Mouse (Mus musculus) right cerebral cortex, postnatal 10 days (tissue): ENCODE measurements around the gene Kifc3.

ENCODE experiments used
- DNase-seq, 2 experiments: peaks; one replicate each; pipeline ENCODE4 v3.0.0; 2021; ENCODE audit warnings: low spot score in 2 of 2

Kifc3 gene

DNA sequence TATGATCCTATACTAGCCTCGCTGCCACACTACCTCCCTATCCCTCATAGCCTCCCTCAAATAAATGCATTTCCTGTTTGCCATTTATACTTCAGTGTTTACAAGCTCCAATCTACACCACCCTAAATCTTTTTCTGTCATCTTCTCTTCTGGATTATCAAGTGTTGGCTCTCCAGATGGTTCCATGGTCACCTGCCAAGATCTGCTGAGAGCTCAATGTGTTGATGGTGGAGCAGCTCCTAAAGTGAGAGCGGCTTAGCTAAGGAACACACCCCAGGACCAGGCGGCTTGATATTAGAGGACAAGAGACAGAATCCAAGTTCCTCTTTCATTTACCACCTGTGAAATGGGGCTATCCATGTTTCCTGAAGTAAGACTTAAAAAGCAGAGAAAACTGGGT, 124.6 kb downstream of the Kifc3 start:
- no peak for DNase-seq

DNA sequence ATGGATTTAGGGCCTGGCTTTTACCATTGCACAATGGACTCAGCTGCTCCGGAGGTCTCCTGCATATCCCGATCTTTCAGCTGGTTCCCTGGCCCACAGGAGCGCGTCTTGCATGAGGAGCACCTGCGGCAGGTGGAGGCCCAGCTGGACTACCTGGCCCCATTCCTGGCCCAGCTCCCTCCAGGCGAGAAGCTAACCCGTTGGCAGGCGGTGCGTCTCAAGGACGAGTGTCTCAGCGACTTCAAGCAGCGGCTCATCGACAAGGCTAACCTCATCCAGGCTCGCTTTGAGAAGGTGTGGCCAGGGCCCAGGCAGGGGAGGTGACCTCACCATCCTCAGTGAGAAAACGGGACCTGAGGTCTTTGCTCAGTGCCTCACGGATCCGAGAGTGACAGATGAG, 126.5 kb downstream of the Kifc3 start:
- no peak for DNase-seq

DNA sequence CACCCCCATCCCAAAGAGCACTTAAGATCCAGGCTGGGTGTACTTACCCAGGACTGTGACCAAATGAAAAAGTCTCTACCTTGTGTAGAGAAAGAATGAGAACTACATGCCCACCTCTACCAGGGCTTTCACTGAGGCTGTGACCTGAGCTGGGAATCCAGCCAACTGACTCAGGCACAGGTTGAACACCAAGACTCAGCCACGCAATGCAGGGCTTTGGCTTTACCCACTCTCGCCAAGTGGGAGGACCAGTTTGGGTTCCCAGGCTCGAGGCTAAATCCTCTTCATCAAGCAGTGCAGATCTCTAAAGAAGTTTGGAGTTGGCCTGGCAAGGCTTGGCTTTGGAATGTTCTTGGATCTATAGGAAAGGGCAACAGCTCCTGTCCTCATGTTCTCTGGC, 127.1 kb downstream of the Kifc3 start:
- DNase-seq = no peak

DNA sequence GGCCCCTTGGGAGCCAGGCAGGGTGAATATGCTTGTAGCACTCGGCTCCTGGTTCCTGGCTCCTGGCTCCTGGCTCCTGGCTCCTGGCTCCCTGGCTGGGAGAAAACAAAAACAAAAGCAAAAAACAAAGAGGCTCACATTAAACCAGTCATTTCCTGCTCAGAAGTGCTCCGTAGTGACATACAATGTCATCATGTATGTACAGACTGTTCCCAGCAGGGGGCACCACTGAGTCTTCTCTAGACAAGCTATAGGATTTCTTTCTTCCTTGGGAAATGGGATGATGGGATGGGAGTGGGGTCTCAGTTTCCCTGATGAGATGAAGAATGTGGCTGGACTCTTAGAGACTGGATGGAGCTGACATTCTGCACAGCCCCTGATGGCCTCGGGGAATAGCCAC, 135.0 kb downstream of the Kifc3 start:
- no peak for DNase-seq

DNA sequence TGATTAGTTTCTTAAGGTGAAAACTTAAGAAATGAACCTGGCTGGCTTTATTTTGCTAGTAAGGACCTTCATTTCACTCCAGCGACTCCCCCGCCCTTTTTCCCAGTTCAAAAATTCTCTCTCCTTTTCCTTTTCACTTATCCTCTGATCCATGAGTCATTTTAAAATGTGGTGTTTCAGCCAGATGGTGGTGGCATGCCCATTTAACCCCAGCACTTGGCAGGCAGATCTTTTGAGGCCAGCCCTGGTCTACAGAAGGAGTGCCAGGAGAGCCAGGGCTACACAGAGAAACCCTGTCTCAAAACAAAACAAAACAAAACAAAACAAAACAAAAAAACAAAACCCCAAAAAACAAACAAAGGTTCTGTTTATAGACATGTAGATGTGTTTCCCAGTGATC, 138.1 kb downstream of the Kifc3 start:
- DNase-seq = no peak

DNA sequence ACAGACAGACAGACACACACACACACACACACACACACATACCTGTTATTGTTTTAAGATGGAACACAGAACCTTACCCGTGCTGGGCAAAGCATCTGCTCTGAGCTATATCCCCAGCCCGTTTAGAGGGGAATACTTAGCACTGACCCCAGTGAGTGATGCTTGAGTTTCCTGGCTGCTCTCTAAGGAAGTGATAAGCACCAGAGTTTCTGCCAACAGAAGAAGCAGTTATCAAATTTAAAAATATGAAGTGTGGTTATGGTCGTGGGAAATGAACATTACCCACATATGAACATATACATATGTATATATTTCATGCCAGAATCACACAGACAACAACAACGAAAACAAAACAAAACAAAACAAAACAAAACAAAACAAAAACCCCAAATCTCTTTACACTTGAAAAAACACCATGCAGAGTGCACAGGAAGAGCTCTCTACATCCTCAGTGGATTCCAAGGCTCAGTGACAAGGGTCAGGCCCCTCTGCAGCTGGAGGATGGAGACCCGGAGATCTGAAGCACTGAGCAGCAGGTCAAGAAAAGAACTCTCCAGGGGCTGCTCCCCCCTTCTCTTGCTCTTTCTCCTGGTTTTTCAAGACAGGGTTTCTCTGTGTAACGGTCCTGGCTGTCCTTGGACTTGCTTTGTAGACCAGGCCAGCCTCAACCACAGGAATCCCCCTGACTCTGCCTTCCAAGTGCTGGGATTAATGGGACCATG, 142.6 kb downstream of the Kifc3 start:
- no peak for DNase-seq

DNA sequence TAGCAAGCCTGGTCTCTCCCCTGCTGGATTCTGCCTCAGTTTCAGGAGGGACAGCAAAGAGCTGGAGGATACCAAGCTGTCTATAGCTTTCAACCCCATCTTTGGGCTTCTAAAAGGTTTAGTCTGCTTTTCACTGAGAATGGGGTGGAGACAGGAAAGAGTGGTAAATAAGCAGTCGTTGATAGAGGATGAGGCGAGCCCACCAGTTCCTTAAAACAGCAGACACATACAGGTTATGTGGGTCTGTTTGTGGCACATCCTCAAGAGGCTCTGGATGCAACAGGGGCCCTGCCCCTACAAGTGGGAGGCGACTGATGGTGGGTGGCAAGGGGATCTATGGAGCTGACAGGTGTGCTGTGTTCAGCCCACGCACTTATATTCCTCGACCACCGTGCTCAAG, 144.0 kb downstream of the Kifc3 start:
- no peak for DNase-seq

DNA sequence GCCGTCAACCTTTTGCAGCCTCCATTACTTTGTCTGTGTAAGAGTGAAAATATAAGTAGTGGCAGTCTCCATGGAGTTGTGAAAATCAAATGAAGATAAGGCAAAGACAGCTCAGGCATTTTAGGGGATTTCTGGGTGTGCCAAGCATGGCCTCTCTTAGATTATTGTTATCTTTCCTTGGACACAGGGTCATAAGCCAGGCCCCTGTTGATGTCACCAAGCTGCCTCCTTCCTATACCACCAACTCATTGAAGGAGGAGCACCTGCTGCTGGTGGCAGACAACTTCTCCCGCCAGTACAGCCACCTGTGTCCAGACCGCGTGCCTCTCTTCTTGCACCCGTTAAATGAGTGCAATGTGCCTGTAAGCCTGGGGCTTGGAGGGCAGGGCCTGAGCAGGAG, 146.2 kb downstream of the Kifc3 start:
- DNase-seq = no peak

DNA sequence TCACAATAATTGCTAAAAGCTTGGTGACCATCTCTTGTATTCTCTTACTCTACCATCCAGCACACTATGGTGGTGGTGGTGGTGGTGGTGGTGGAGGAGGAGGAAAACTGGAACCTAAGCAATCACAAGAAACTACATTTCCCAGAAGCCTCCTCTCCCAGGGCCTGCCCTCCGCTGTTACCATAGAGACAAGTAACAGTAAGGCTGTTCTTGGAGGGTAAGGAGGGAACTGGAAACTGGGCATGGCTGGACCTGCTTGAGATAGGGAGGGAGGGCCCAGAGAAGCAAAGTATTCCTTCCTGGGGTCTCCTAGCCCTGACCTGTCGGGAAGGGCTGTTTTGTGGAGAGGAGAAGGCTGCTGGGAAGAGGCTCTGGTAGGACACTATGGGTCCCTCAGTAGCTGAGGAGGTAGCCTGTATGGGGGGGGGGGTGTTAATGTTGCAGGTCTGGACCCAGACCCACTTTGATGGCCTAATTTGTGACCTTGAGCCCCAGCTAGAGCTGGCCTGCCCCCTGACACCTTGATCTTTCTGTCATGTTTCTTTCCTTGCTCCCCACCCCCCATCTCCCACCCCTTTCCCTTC, 147.6 kb downstream of the Kifc3 start, which contains the start of gene Drc7:
Gene Drc7 (plus strand): TSS at position 177 of the 584 bp plus-strand sequence.
- peak; percentile 58 to 60 for DNase-seq

DNA sequence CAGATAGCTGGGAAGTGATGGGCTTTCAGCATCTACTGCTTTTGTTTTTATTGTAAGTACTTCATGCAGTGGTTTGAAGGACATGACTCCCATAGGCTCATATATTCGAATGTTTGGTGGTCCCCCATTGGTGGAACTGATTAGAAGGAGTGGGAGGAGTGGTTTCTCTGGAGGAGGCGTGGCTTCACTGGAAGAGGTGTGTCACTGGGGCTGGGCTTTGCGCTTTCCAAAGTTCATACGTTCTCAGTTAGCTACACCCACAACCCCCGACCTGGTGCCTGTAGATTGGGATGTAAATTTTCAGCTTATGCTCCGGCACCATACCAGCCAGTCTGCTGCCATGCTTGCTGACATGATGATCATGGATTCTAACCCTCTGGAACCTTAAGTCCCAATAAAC, 148.2 kb downstream of the Kifc3 start:
- DNase-seq = no peak
